Mouse (Mus musculus): ENCODE data around the gene Tmem109. TPM values are rescaled to one million over a fixed set of nuclear protein-coding genes. Genes with fewer than 3 reads are reported as not detected.

Tmem109 gene
- polyA plus RNA-seq, 1 experiment from 2014 or later = 64.9 TPM

DNA sequence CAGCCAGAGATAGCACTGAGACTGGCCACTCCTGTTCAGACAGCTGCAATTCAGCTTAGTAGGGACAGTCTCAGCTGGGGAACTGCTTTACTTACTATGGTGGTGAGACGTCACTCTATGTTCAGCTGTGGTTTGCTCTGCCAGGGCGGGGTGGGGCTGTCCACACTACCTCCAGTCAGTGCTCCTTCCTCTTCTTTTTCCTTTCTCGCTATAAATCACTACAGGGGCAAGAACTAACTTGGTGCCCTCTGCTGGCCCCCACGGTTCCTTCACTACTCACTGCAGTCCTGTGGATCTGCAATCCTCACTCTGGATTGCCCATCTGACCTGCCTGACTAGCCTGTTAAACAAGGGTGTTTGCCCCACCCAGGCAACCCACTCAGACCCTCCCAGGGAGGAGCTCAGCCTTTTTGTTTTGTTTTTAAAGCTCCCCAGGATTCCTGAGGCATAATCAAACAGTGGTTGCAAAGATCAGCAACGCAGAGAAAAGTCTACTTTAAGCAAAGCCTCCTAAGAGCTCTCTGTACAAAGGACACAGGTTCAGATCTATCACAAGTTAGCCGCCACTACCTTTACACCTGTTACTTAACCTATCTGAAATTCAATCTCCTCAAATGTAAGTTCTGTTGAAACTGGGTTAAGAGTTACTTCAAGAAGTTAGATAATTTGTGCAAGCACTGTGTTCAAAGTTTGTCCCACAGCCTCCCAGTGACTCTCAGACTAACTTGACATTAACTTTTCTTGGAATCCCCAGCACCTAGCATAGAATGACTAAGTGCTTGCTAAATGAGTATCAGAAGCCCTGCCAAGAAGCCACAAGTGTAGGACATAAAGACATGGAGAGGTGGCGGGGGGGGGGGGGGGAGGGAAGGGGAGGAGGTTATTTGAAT is 1.5 kb downstream of the Tmem109 start:
- Histone ChIP-seq H3K4me1 (ENCODE audit: control insufficient read depth, insufficient read depth, low read length) (0 out of 2 replicates have a peak, but pooled peaks cover 5% of the 10 kb centered on the region), H3K27me3 (ENCODE audit: control insufficient read depth, insufficient read depth, low read length) (no peaks in the 10 kb centered on the region), H3K9ac (replicated peaks; ENCODE audit: low read length) (peak overlapping the region; percentile 77), H3K36me3 (replicated peaks; ENCODE audit: control insufficient read depth, insufficient read depth, low read depth, low read length) (peaks cover 2% of the 10 kb centered on the region; the same call in 1 of the 2 replicates), H3K4me3 (ENCODE audit: low read depth, low read length) (peak overlapping the region; percentile 53), H3K27ac (replicated peaks; ENCODE audit: low read depth, low read length) (no peak overlapping the region), H3K4me2 (ENCODE audit: low read depth, low read length) (peak overlapping the region; percentile 93), H3K9me3 (replicated peaks; ENCODE audit: control insufficient read depth, low read length) (no peaks in the 10 kb centered on the region)
- no peak for ATAC-seq (replicated peaks; ENCODE audit: insufficient number of reproducible peaks, low FRiP score, low TSS enrichment, low read depth)
- WGBS = 47% methylated on average over 7 of the region's 7 CpGs
- DNase-seq (ENCODE audit: low spot score) = no peak

GRCm38 (mm10) chr19:10878201-10878837 is 3.5 kb downstream of the Tmem109 start:
- ATAC-seq (replicated peaks; ENCODE audit: insufficient number of reproducible peaks, low FRiP score, low TSS enrichment, low read depth) (no peak), DNase-seq (ENCODE audit: low spot score) (no peak)
- WGBS = 86% methylated on average over 7 of the region's 7 CpGs
- peaks cover 10% of the 10 kb centered on the region for H3K36me3 ChIP-seq (replicated peaks; ENCODE audit: control insufficient read depth, insufficient read depth, low read depth, low read length)
- no peak overlapping the region for H3K9ac ChIP-seq (replicated peaks; ENCODE audit: low read length)
- no peak overlapping the region for H3K27ac ChIP-seq (replicated peaks; ENCODE audit: low read depth, low read length)
- no peaks in the 10 kb centered on the region for H3K27me3 ChIP-seq (ENCODE audit: control insufficient read depth, insufficient read depth, low read length)
- 0 out of 2 replicates have a peak, but pooled peaks cover 5% of the 10 kb centered on the region for H3K4me1 ChIP-seq (ENCODE audit: control insufficient read depth, insufficient read depth, low read length)
- H3K9me3 ChIP-seq (replicated peaks; ENCODE audit: control insufficient read depth, low read length) = no peaks in the 10 kb centered on the region
- no peak overlapping the region for H3K4me2 ChIP-seq (ENCODE audit: low read depth, low read length)
- no peak overlapping the region for H3K4me3 ChIP-seq (ENCODE audit: low read depth, low read length)

DNA sequence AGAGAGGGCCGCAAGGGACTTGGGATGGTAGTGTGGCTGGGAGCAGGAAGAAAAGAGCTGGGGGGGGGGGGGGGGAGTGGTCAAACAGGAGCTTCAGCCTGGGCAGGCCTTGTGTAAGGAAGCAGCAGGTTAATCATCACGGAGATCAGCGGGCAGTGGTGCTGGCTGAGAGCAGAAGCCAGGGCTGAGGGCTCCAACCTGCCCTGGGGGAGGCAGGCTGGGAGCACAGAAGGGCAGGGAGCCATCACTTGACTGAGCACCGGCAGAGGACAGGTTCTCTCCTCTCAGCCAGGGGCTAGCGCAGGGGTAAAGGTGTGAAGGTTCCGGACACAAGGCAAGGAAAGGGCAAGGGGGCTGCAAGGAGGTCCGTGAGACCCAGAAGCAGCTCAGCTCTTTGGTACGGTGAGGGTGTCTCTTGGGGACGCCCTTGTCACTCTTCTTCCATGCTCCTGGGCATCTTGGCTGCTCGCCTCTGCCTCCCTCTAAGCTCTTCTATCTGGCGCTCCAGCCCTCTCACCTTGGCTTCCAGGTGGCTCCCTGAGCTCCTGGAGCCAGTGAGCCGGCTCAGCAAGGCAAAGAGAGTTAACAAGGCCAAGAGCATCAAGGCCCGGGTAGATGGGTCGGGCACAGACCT is 10.4 kb downstream of the Tmem109 start:
- 81% methylated on average over 14 of the region's 14 CpGs for WGBS
- peaks cover 7% of the 10 kb centered on the region for H3K4me1 ChIP-seq (ENCODE audit: control insufficient read depth, insufficient read depth, low read length)
- DNase-seq (ENCODE audit: low spot score) (no peak), ATAC-seq (replicated peaks; ENCODE audit: insufficient number of reproducible peaks, low FRiP score, low TSS enrichment, low read depth) (no peak)
- H3K27me3 ChIP-seq (ENCODE audit: control insufficient read depth, insufficient read depth, low read length) = no peaks in the 10 kb centered on the region
- no peak overlapping the region for H3K4me2 ChIP-seq (ENCODE audit: low read depth, low read length)
- H3K9me3 ChIP-seq (replicated peaks; ENCODE audit: control insufficient read depth, low read length) = no peaks in the 10 kb centered on the region
- no peak overlapping the region for H3K9ac ChIP-seq (replicated peaks; ENCODE audit: low read length)
- H3K36me3 ChIP-seq (replicated peaks; ENCODE audit: control insufficient read depth, insufficient read depth, low read depth, low read length) = peaks cover 14% of the 10 kb centered on the region
- no peak overlapping the region for H3K4me3 ChIP-seq (ENCODE audit: low read depth, low read length)
- no peak overlapping the region for H3K27ac ChIP-seq (replicated peaks; ENCODE audit: low read depth, low read length)

GRCm38 (mm10) chr19:10870676-10871075 is 11.1 kb downstream of the Tmem109 start:
- H3K9ac ChIP-seq (replicated peaks; ENCODE audit: low read length) = no peak overlapping the region
- H3K27ac ChIP-seq (replicated peaks; ENCODE audit: low read depth, low read length) = no peak overlapping the region
- ATAC-seq (replicated peaks; ENCODE audit: insufficient number of reproducible peaks, low FRiP score, low TSS enrichment, low read depth) = no peak
- H3K36me3 ChIP-seq (replicated peaks; ENCODE audit: control insufficient read depth, insufficient read depth, low read depth, low read length) = peaks cover 19% of the 10 kb centered on the region
- no peaks in the 10 kb centered on the region for H3K27me3 ChIP-seq (ENCODE audit: control insufficient read depth, insufficient read depth, low read length)
- H3K4me3 ChIP-seq (ENCODE audit: low read depth, low read length) = no peak overlapping the region
- H3K4me2 ChIP-seq (ENCODE audit: low read depth, low read length) = no peak overlapping the region
- DNase-seq (ENCODE audit: low spot score) = no peak
- H3K9me3 ChIP-seq (replicated peaks; ENCODE audit: control insufficient read depth, low read length) = no peaks in the 10 kb centered on the region
- peaks cover 7% of the 10 kb centered on the region for H3K4me1 ChIP-seq (ENCODE audit: control insufficient read depth, insufficient read depth, low read length)
- 90% methylated on average over 3 of the region's 3 CpGs for whole genome bisulfite sequencing

DNA sequence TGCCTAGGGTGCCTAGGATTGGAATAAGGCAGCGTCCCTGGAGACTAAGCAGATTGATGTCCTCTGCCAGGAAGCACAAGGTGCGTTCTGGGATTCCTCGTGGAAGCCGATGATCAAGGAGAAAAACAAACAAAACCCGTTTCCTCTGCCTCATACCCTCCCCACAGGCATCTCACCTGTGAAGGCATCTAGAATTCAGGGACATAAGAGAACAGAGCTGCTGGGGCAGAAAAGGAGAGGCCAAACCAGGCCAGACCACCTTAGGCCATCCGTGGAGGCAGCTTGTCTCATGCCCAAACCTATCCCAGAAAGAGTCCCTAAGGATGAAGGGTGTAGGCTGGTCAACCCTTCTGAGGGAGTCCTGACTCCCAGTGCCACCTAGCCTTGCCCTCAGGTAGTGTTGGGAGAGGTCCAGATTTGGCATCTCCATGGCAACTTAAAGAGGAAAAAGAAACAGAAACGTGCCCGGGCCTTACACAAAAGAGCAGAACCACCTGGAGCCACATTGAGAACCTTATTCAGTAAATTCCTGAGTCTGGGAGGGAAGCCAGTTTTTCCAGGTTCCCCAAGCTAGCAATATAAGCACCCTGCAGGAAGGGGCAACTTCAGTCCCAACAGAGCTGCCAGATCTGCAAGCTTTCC is 11.8 kb downstream of the Tmem109 start, which contains the start of gene Tmem132a:
Gene Tmem132a, minus strand, starts transcription at position 55 of the 642 bp plus-strand sequence.
- H3K9ac ChIP-seq (replicated peaks; ENCODE audit: low read length) = peak within 1 kb of the TSS; percentile 97
- peak within 1 kb of the TSS; percentile 91 for H3K27ac ChIP-seq (replicated peaks; ENCODE audit: low read depth, low read length)
- peak within 1 kb of the TSS; percentile 89 for H3K4me3 ChIP-seq (ENCODE audit: low read depth, low read length)
- H3K27me3 ChIP-seq (ENCODE audit: control insufficient read depth, insufficient read depth, low read length) = no peaks in the 10 kb centered on the region
- peaks cover 7% of the 10 kb centered on the region for H3K4me1 ChIP-seq (ENCODE audit: control insufficient read depth, insufficient read depth, low read length)
- H3K36me3 ChIP-seq (replicated peaks; ENCODE audit: control insufficient read depth, insufficient read depth, low read depth, low read length) = peaks cover 19% of the 10 kb centered on the region
- peak within 1 kb of the TSS; percentile 86 for H3K4me2 ChIP-seq (ENCODE audit: low read depth, low read length)
- DNase-seq (ENCODE audit: low spot score) (peak; percentile 36), ATAC-seq (replicated peaks; ENCODE audit: insufficient number of reproducible peaks, low FRiP score, low TSS enrichment, low read depth) (peak; percentile 61)
- 4% methylated on average over 8 of the region's 8 CpGs for WGBS
- no peaks in the 10 kb centered on the region for H3K9me3 ChIP-seq (replicated peaks; ENCODE audit: control insufficient read depth, low read length)

DNA sequence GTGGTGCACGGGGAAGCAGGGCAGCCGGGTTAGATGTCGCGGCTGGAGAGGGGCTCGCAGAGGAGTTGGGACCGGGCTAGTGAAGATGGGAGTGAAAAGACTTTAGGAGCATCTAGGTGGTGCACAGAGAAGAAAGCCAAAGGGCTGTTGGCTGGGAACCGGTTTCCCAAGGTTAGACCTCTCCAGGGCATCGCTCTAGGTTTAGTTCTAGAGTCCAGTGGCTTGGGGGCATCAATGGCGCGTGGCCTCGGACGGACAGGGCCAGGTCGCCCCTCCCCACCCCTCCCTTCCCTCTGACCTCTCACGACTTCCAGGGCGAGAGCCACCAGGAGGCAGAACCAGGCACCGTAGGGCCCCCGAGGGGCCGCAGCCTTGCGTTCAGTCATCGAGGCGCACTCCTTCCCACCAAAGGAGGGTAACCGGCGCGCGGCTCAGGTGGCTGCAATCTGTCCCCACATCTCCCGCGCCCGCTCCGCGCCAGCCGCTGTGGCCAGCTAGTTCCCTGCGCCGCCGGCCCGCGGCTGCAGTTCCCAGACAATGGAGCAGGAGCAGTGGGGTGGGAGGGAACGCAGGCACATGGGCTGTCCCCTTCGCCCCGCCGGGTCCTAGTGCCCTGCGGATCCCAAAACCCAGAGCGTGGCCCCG is 12.4 kb downstream of the Tmem109 start:
- H3K27me3 ChIP-seq (ENCODE audit: control insufficient read depth, insufficient read depth, low read length) = no peaks in the 10 kb centered on the region
- peak; percentile 93 for DNase-seq (ENCODE audit: low spot score)
- peak; percentile 93 for ATAC-seq (replicated peaks; ENCODE audit: insufficient number of reproducible peaks, low FRiP score, low TSS enrichment, low read depth)
- peak overlapping the region; percentile 97 for H3K9ac ChIP-seq (replicated peaks; ENCODE audit: low read length)
- 0% methylated on average over 39 of the region's 43 CpGs for WGBS
- H3K27ac ChIP-seq (replicated peaks; ENCODE audit: low read depth, low read length) = peak overlapping the region; percentile 91
- peaks cover 7% of the 10 kb centered on the region for H3K4me1 ChIP-seq (ENCODE audit: control insufficient read depth, insufficient read depth, low read length)
- peaks cover 23% of the 10 kb centered on the region for H3K36me3 ChIP-seq (replicated peaks; ENCODE audit: control insufficient read depth, insufficient read depth, low read depth, low read length)
- H3K4me2 ChIP-seq (ENCODE audit: low read depth, low read length) = peak overlapping the region; percentile 86
- no peaks in the 10 kb centered on the region for H3K9me3 ChIP-seq (replicated peaks; ENCODE audit: control insufficient read depth, low read length)
- peak overlapping the region; percentile 89 for H3K4me3 ChIP-seq (ENCODE audit: low read depth, low read length)

DNA sequence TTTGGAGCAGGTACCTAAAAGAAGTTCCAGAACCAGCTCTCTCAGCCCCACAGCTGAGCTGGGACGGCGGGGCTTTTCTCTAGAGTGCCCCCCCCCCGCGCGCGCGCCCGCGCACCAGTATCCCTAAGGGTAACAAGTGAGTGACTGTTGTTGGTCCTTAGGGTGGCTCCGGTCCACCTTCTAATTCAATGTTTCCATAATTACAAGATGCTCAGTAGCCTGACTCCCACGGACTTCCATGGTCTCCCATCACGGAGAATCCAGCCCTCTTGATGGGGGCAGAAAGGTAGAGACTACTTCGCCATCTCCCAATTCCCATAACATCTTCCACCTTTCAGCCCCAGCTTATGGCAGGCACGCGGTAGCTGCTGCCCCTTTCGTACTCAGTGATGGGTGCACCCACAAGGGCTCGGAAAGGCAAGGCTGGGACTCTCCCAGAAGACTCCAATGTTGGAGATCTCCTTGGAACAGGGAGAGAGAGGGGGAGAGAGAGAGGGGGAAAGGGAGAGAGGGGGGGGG is 13.1 kb downstream of the Tmem109 start:
- ATAC-seq (replicated peaks; ENCODE audit: insufficient number of reproducible peaks, low FRiP score, low TSS enrichment, low read depth) (no peak), DNase-seq (ENCODE audit: low spot score) (peak; percentile 43)
- Histone ChIP-seq H3K4me2 (ENCODE audit: low read depth, low read length) (peak overlapping the region; percentile 86), H3K4me1 (ENCODE audit: control insufficient read depth, insufficient read depth, low read length) (peaks cover 7% of the 10 kb centered on the region), H3K9me3 (replicated peaks; ENCODE audit: control insufficient read depth, low read length) (no peaks in the 10 kb centered on the region), H3K9ac (replicated peaks; ENCODE audit: low read length) (peak overlapping the region; percentile 97), H3K27me3 (ENCODE audit: control insufficient read depth, insufficient read depth, low read length) (no peaks in the 10 kb centered on the region), H3K36me3 (replicated peaks; ENCODE audit: control insufficient read depth, insufficient read depth, low read depth, low read length) (peaks cover 22% of the 10 kb centered on the region), H3K4me3 (ENCODE audit: low read depth, low read length) (peak overlapping the region; percentile 89), H3K27ac (replicated peaks; ENCODE audit: low read depth, low read length) (peak overlapping the region; percentile 91; the same call in 1 of the 2 replicates)
- under 1% methylated on average over 17 of the region's 17 CpGs for WGBS

Measured in embryonic facial prominence, embryonic 11.5 days (tissue).